Mouse (Mus musculus) embryonic stem cell, embryonic (primary cell): ENCODE measurements around the gene Rbms3.

Experiments used
- CTCF ChIA-PET, 4 experiments: fragments of 300-600 bp in 2 of 4; fragments of 350-600 bp in 2 of 4; sonication (Branson Sonifier 250); formaldehyde crosslinking; loops; one replicate each; lab custom pipeline; 2022; ENCODE audit warnings: inconsistent platforms in 2 of 4; lab: Charles Lee
- POLR2A ChIA-PET, 4 experiments: fragments of 300-600 bp in 2 of 4; fragments of 350-600 bp in 2 of 4; sonication (Branson Sonifier 250); formaldehyde crosslinking; loops; one replicate each; lab custom pipeline; 2022; ENCODE audit warnings: antibody characterized with exemption in 4 of 4, inconsistent platforms in 1 of 4; lab: Charles Lee

Gene Rbms3

GRCm38 (mm10) chr9:116807166-116808081 is 822.3 kb downstream of the Rbms3 start:
- CTCF ChIA-PET, result interaction anchor here in 1 of 4 experiments (0.6 kb wide), 1 partner anchor 98 kb away, joined by 4 read pairs; no protein-coding TSS in a partner anchor
- POLR2A ChIA-PET, result no interaction called here

- ChIA-PET CTCF (no interaction called here), POLR2A (no interaction called here)
Measured at GRCm38 (mm10) chr9:116803292-116803731, 826.4 kb downstream of the Rbms3 start.

- ChIA-PET CTCF (interaction anchor here in 1 of 4 experiments (0.7 kb wide), 1 partner anchor 337 kb away, joined by 3 read pairs; no protein-coding TSS in a partner anchor), POLR2A (interaction anchor here in 1 of 4 experiments (0.6 kb wide), 1 partner anchor 1261 kb away, joined by 3 read pairs; no protein-coding TSS in a partner anchor)
Measured at GRCm38 (mm10) chr9:116802602-116803001, 827.1 kb downstream of the Rbms3 start.

GRCm38 (mm10) chr9:116795240-116795955 is 834.3 kb downstream of the Rbms3 start:
- POLR2A ChIA-PET, result no interaction called here
- CTCF ChIA-PET, result no interaction called here

- ChIA-PET CTCF (no interaction called here), POLR2A (no interaction called here)
Measured at GRCm38 (mm10) chr9:116791850-116792249, 837.9 kb downstream of the Rbms3 start.

- CTCF ChIA-PET, result no interaction called here
- POLR2A ChIA-PET, result no interaction called here
Measured at GRCm38 (mm10) chr9:116786136-116787046, 843.3 kb downstream of the Rbms3 start.

GRCm38 (mm10) chr9:116771820-116772219 is 857.9 kb downstream of the Rbms3 start:
- CTCF ChIA-PET, result no interaction called here
- POLR2A ChIA-PET, result no interaction called here

GRCm38 (mm10) chr9:116769358-116770054 is 860.2 kb downstream of the Rbms3 start:
- CTCF ChIA-PET, result no interaction called here
- POLR2A ChIA-PET, result interaction anchor here in 1 of 4 experiments (0.8 kb wide), 1 partner anchor 244 kb away, joined by 3 read pairs; no protein-coding TSS in a partner anchor

GRCm38 (mm10) chr9:116762395-116763025 is 867.2 kb downstream of the Rbms3 start:
- CTCF ChIA-PET, result interaction anchor here in 2 of 4 experiments (0.5 to 0.7 kb wide), 3 partner anchors 201 to 717 kb away, joined by 3 to 4 read pairs (median 3); no protein-coding TSS in a partner anchor
- POLR2A ChIA-PET, result interaction anchor here in 1 of 4 experiments (0.6 kb wide), 1 partner anchor 654 kb away, joined by 3 read pairs; no protein-coding TSS in a partner anchor

GRCm38 (mm10) chr9:116748857-116749584 is 880.7 kb downstream of the Rbms3 start:
- ChIA-PET CTCF (interaction anchor here in 1 of 4 experiments (0.6 kb wide), 1 partner anchor 487 kb away, joined by 3 read pairs; no protein-coding TSS in a partner anchor), POLR2A (no interaction called here)

GRCm38 (mm10) chr9:116748346-116748745 is 881.4 kb downstream of the Rbms3 start:
- POLR2A ChIA-PET, result no interaction called here
- CTCF ChIA-PET, result no interaction called here

- ChIA-PET CTCF (no interaction called here), POLR2A (no interaction called here)
Measured at GRCm38 (mm10) chr9:116746871-116747270, 882.8 kb downstream of the Rbms3 start.

- POLR2A ChIA-PET, result no interaction called here
- CTCF ChIA-PET, result no interaction called here
Measured at GRCm38 (mm10) chr9:116737786-116738185, 891.9 kb downstream of the Rbms3 start.

- ChIA-PET CTCF (no interaction called here), POLR2A (interaction anchor here in 2 of 4 experiments (0.6 to 0.8 kb wide), 2 partner anchors 16 to 22 kb away, joined by 3 read pairs; no protein-coding TSS in a partner anchor)
Measured at GRCm38 (mm10) chr9:116729172-116729571, 900.5 kb downstream of the Rbms3 start.

GRCm38 (mm10) chr9:116728655-116729054 is 901.1 kb downstream of the Rbms3 start:
- CTCF ChIA-PET, result no interaction called here
- POLR2A ChIA-PET, result interaction anchor here in 2 of 4 experiments (0.6 to 0.8 kb wide), 2 partner anchors 17 to 22 kb away, joined by 3 read pairs; no protein-coding TSS in a partner anchor

GRCm38 (mm10) chr9:116728093-116728492 is 901.6 kb downstream of the Rbms3 start:
- CTCF ChIA-PET, result no interaction called here
- POLR2A ChIA-PET, result no interaction called here

GRCm38 (mm10) chr9:116724581-116724980 is 905.1 kb downstream of the Rbms3 start:
- CTCF ChIA-PET, result no interaction called here
- POLR2A ChIA-PET, result no interaction called here
